12 mouse cellular contexts compared by ENCODE assay signal in the genomic region with DNA sequence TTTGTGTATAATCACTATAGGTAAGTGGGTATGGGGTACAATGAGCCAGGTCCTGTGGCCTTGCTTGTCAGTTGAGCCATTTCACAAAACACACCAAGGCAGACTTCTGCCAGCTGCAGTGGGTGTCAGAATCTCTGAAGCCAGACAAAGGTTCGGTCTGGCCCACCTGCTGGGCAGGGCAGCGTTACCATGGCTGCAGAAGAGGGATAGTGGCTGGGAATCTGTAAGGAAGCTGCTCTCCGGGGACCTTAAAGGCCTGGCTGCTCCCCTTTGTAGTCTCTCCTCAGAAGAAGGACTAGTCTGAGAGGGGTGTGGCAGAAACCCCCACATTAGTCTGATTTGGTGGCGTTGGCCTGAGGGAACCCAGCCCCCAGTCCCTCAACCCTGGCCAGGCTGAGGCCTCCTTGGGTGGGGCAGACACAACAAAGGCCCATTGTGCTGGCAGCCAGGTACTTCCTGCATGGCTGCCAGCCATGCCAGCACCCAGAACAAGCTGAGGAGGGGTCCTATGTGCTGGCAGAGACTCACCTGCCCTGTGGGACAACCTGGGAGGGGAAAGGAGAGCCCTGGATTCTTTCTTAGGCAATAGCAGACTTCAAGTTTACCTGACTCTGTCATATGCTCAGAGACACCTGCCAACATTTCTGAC. TPM values are rescaled to one million over a fixed set of nuclear protein-coding genes. Genes with fewer than 3 reads are reported as not detected.
DNase-seq lines count a peak whose midpoint lies in the region; ATAC-seq lines count a peak whose summit lies in the region.
"Had no signal": no experiment of that assay in that cellular context is flagged by ENCODE, and none has a peak within 500 bp of the region (broad histone marks: within the 10 kb centered on the region; RNA-seq: fewer than 3 reads in every experiment).

No protein-coding gene starts in this region.

- 5% methylated on average over 4 of the region's 4 CpGs for WGBS in neural tube, embryonic 11.5 days
- WGBS in embryonic facial prominence, embryonic 14.5 days: 10% methylated on average over 4 of the region's 4 CpGs
- 19% methylated on average over 4 of the region's 4 CpGs for WGBS in limb, embryonic 12.5 days
- whole genome bisulfite sequencing in stomach, embryonic 15.5 days: 18% methylated on average over 4 of the region's 4 CpGs

- ATAC-seq in neural tube, embryonic 11.5 days (ENCODE audit: insufficient read depth, low FRiP score, low TSS enrichment): no peak
- ATAC-seq in embryonic facial prominence, embryonic 14.5 days (ENCODE audit: low read depth): no peak
- no peak for ATAC-seq in limb, embryonic 12.5 days (ENCODE audit: insufficient number of reproducible peaks, insufficient read depth, low FRiP score, low TSS enrichment, low read depth)
- peak; percentile 13; the same call in 1 of the 2 replicates for ATAC-seq in stomach, embryonic 15.5 days (ENCODE audit: insufficient read depth, low FRiP score, low read depth)

- H3K4me2 ChIP-seq in neural tube, embryonic 11.5 days (ENCODE audit: low read depth): no peak overlapping the region
- H3K4me2 ChIP-seq in embryonic facial prominence, embryonic 14.5 days (ENCODE audit: low read depth, low read length): no peak overlapping the region
- no peak overlapping the region for H3K4me2 ChIP-seq in limb, embryonic 12.5 days
- H3K4me2 ChIP-seq in stomach, embryonic 15.5 days: no peak overlapping the region
- H3K4me2 ChIP-seq: heart, embryonic 13.5 days had no signal

- H3K9me3 ChIP-seq in neural tube, embryonic 11.5 days (ENCODE audit: control insufficient read depth, low read length): no peaks in the 10 kb centered on the region
- no peaks in the 10 kb centered on the region for H3K9me3 ChIP-seq in embryonic facial prominence, embryonic 14.5 days (ENCODE audit: control insufficient read depth, low read length)
- H3K9me3 ChIP-seq in limb, embryonic 12.5 days: no peaks in the 10 kb centered on the region
- H3K9me3 ChIP-seq in stomach, embryonic 15.5 days: no peaks in the 10 kb centered on the region
- H3K9me3 ChIP-seq: heart, embryonic 13.5 days had no signal

- DNase-seq in neural tube, embryonic 11.5 days (ENCODE audit: low spot score): peak; percentile 55
- DNase-seq in neural tube, embryonic 10.5 days (ENCODE audit: extremely low spot score, low spot score): no peak
- peak; percentile 46 for DNase-seq in embryonic facial prominence, embryonic 14.5 days (ENCODE audit: low spot score)
- no peak for DNase-seq in cerebellum, adult 11-12 months
- DNase-seq in frontal cortex, adult 2 months (ENCODE audit: extremely low spot score in 1 of 2, low spot score in 1 of 2): no peak
- DNase-seq: cerebellum, postnatal 25 days; kidney, adult 11 months had no signal

- no peaks in the 10 kb centered on the region for H3K27me3 ChIP-seq in neural tube, embryonic 11.5 days (ENCODE audit: control insufficient read depth, insufficient read depth, low read length)
- H3K27me3 ChIP-seq in embryonic facial prominence, embryonic 14.5 days (replicated peaks; ENCODE audit: control insufficient read depth, insufficient read depth, low read length): no peaks in the 10 kb centered on the region
- H3K27me3 ChIP-seq in limb, embryonic 12.5 days: no peaks in the 10 kb centered on the region
- H3K27me3 ChIP-seq in stomach, embryonic 15.5 days (replicated peaks): no peaks in the 10 kb centered on the region

- H3K4me1 ChIP-seq in neural tube, embryonic 11.5 days (ENCODE audit: control insufficient read depth, insufficient read depth, low read length): no peaks in the 10 kb centered on the region
- H3K4me1 ChIP-seq in embryonic facial prominence, embryonic 14.5 days (ENCODE audit: control insufficient read depth, insufficient read depth, low read length): no peaks in the 10 kb centered on the region; the same call in 1 of the 2 replicates
- H3K4me1 ChIP-seq in limb, embryonic 12.5 days (replicated peaks): peaks cover 16% of the 10 kb centered on the region
- peaks cover 8% of the 10 kb centered on the region for H3K4me1 ChIP-seq in stomach, embryonic 15.5 days

- H3K9ac ChIP-seq in neural tube, embryonic 11.5 days (ENCODE audit: low read length): no peak overlapping the region
- peak overlapping the region; percentile 36; the same call in 1 of the 2 replicates for H3K9ac ChIP-seq in embryonic facial prominence, embryonic 14.5 days (ENCODE audit: low read depth, low read length)
- H3K9ac ChIP-seq in limb, embryonic 12.5 days (replicated peaks): no peak overlapping the region
- no peak overlapping the region for H3K9ac ChIP-seq in stomach, embryonic 15.5 days
- H3K9ac ChIP-seq: heart, embryonic 13.5 days had no signal

- H3K36me3 ChIP-seq in neural tube, embryonic 11.5 days (ENCODE audit: control insufficient read depth, insufficient read depth, low read length): no peaks in the 10 kb centered on the region
- no peaks in the 10 kb centered on the region for H3K36me3 ChIP-seq in embryonic facial prominence, embryonic 14.5 days (ENCODE audit: control insufficient read depth, insufficient read depth, low read length)
- no peaks in the 10 kb centered on the region for H3K36me3 ChIP-seq in limb, embryonic 12.5 days
- no peaks in the 10 kb centered on the region for H3K36me3 ChIP-seq in stomach, embryonic 15.5 days
- H3K36me3 ChIP-seq: heart, embryonic 13.5 days had no signal

- H3K4me3 ChIP-seq in neural tube, embryonic 11.5 days (ENCODE audit: low read depth, low read length): no peak overlapping the region
- no peak overlapping the region for H3K4me3 ChIP-seq in embryonic facial prominence, embryonic 14.5 days (ENCODE audit: low read depth, low read length)
- no peak overlapping the region for H3K4me3 ChIP-seq in limb, embryonic 12.5 days (replicated peaks)
- no peak overlapping the region for H3K4me3 ChIP-seq in stomach, embryonic 15.5 days (replicated peaks)
- H3K4me3 ChIP-seq: heart, embryonic 13.5 days; myocyte had no signal

- H3K27ac ChIP-seq in neural tube, embryonic 11.5 days (ENCODE audit: low read depth, low read length): no peak overlapping the region
- H3K27ac ChIP-seq in embryonic facial prominence, embryonic 14.5 days (replicated peaks; ENCODE audit: low read depth, low read length): peak overlapping the region; percentile 17; the same call in 1 of the 2 replicates
- 0 out of 2 replicates have a peak overlapping the region, but pooled peaks have one; percentile 5 for H3K27ac ChIP-seq in limb, embryonic 12.5 days
- peak overlapping the region; percentile 82 for H3K27ac ChIP-seq in stomach, embryonic 15.5 days
- H3K27ac ChIP-seq: heart, embryonic 13.5 days had no signal

RNA-seq across cellular contexts. Expression of a gene that starts 4.8 kb away (rescaled TPM):
- not detected in 2 replicates for polyA plus RNA-seq in neural tube, embryonic 11.5 days (2014; fragmentation: Nextera tagmentation; extraction: Ambion mirVana)
- polyA plus RNA-seq in embryonic facial prominence, embryonic 14.5 days (2014; fragmentation: Nextera tagmentation; extraction: Ambion mirVana): 1.2 and 2.8 TPM in 2 replicates
- 0.58 and 1.3 TPM in 2 replicates for polyA plus RNA-seq in limb, embryonic 12.5 days (2016; fragmentation: Nextera tagmentation; extraction: Ambion mirVana)
- polyA plus RNA-seq in stomach, embryonic 15.5 days (2015; fragmentation: Nextera tagmentation; extraction: Ambion mirVana): 4.1 and 5.0 TPM in 2 replicates
- 0.04 and 0.06 TPM in 2 replicates for polyA plus RNA-seq in frontal cortex, adult 2 months (2012; rRNA removed)
- polyA plus RNA-seq: myocyte; spleen, adult 2 months had no signal

RNA-seq across cellular contexts. Expression of a gene that starts 38.0 kb away (rescaled TPM):
- 0.62 and 0.82 TPM in 2 replicates for polyA plus RNA-seq in neural tube, embryonic 11.5 days (2014; fragmentation: Nextera tagmentation; extraction: Ambion mirVana)
- 2.7 and 3.1 TPM in 2 replicates for polyA plus RNA-seq in embryonic facial prominence, embryonic 14.5 days (2014; fragmentation: Nextera tagmentation; extraction: Ambion mirVana)
- 1.8 and 1.9 TPM in 2 replicates for polyA plus RNA-seq in limb, embryonic 12.5 days (2016; fragmentation: Nextera tagmentation; extraction: Ambion mirVana)
- polyA plus RNA-seq in stomach, embryonic 15.5 days (2015; fragmentation: Nextera tagmentation; extraction: Ambion mirVana): 2.3 and 2.5 TPM in 2 replicates
- polyA plus RNA-seq in frontal cortex, adult 2 months (2012; rRNA removed): 0.22 and 0.27 TPM in 2 replicates

RNA-seq across cellular contexts. Expression of a gene that starts 45.8 kb away (rescaled TPM):
- 50.6 and 51.9 TPM in 2 replicates for polyA plus RNA-seq in neural tube, embryonic 11.5 days (2014; fragmentation: Nextera tagmentation; extraction: Ambion mirVana)
- 26.6 and 30.9 TPM in 2 replicates for polyA plus RNA-seq in embryonic facial prominence, embryonic 14.5 days (2014; fragmentation: Nextera tagmentation; extraction: Ambion mirVana)
- 59.9 and 63.1 TPM in 2 replicates for polyA plus RNA-seq in limb, embryonic 12.5 days (2016; fragmentation: Nextera tagmentation; extraction: Ambion mirVana)
- polyA plus RNA-seq in stomach, embryonic 15.5 days (2015; fragmentation: Nextera tagmentation; extraction: Ambion mirVana): 27.3 and 29.9 TPM in 2 replicates
- 34.8 and 38.7 TPM in 2 replicates for polyA plus RNA-seq in frontal cortex, adult 2 months (2012; rRNA removed)

RNA-seq across cellular contexts. Expression of a gene that starts 50.3 kb away (rescaled TPM):
- polyA plus RNA-seq in neural tube, embryonic 11.5 days (2014; fragmentation: Nextera tagmentation; extraction: Ambion mirVana): 0.45 TPM in 2 replicates
- polyA plus RNA-seq in embryonic facial prominence, embryonic 14.5 days (2014; fragmentation: Nextera tagmentation; extraction: Ambion mirVana): 0.25 and 0.42 TPM in 2 replicates
- polyA plus RNA-seq in limb, embryonic 12.5 days (2016; fragmentation: Nextera tagmentation; extraction: Ambion mirVana): 0.84 and 0.92 TPM in 2 replicates
- 0.64 and 1.1 TPM in 2 replicates for polyA plus RNA-seq in stomach, embryonic 15.5 days (2015; fragmentation: Nextera tagmentation; extraction: Ambion mirVana)
- 3.6 and 5.9 TPM in 2 replicates for polyA plus RNA-seq in frontal cortex, adult 2 months (2012; rRNA removed)

Comparison
In these comparisons a context has a peak if more than half of its experiments do, and no peak if none do; other contexts are left out.
1. DNase-seq: peak in neural tube, embryonic 11.5 days (single experiment) and embryonic facial prominence, embryonic 14.5 days (single experiment); none in neural tube, embryonic 10.5 days (single experiment), cerebellum, adult 11-12 months (single experiment) and frontal cortex, adult 2 months (0 of 2).